Mouse (Mus musculus): Measurements from ENCODE around the gene Gm21440.
"Not testable (repeated sequence)": the region's sequence is repeated elsewhere in the genome, so short reads cannot be mapped to it uniquely, and the experiment has no call there.

The Gm21440 gene

DNA sequence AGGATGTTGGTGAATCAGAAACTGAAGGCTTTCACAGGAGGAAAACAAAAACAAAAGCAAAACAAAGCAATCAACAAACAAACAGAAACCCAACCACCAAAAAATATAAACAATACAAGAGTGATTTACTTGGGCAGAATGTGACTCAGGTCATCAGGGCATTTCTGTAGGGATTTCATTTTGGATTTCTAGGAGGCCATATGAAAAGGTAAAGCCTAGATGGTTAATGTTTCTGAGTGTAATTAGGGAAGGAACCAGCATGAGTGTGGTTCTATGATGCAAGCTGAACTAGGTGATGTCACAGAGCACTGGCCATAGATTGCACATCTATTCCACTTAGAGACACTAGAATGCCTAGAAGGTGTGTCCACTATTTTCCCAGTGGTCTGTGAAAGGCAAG lies at the start of gene Gm21440, which contains the start of gene Gm21454:
Gene Gm21440, plus strand, starts transcription at position 301 of the 400 bp plus-strand sequence.
Gene Gm21454, plus strand, starts transcription at position 352 of the 400 bp plus-strand sequence.
- not testable (repeated sequence) for DNase-seq

GRCm38 (mm10) chrY:13223828-13224227 lies 28.4 kb upstream of the Gm21440 start, which contains the start of gene Gm21828:
Gene Gm21828, minus strand, starts transcription at chrY:13223928.
- not testable (repeated sequence) for DNase-seq

Data from thymus, postnatal 25 days (tissue).